Mouse (Mus musculus) heart, adult 2 months (tissue): ENCODE measurements at regions not wholly inside any gene's neighbourhood (a gene's known extent, or its start where the extent isn't known, plus 50 kb on each side); places are given as distances from the start of the nearest gene placed in this dataset.

Source experiments
- DNase-seq, 2 experiments: peaks; one replicate each; pipeline ENCODE4 v3.0.0; 2021
- H3K27ac ChIP-seq: fragments of 200-600 bp; 2 replicates; pipeline ENCODE4 v1.8.1; 2022
- H3K27me3 ChIP-seq: fragments of 200-500 bp; 2 replicates; pipeline ENCODE4 v1.6.1; 2012; ENCODE audit warnings: mild to moderate bottlenecking, low read length, inconsistent platforms, mixed read lengths; ENCODE audit not compliant: control insufficient read depth, insufficient read depth
- H3K36me3 ChIP-seq: fragments of 200-500 bp; 2 replicates; pipeline ENCODE4 v1.6.1; 2012; ENCODE audit warnings: low read length, inconsistent platforms; ENCODE audit not compliant: control insufficient read depth, insufficient read depth
- H3K4me1 ChIP-seq: fragments of 200-500 bp; 2 replicates; pipeline ENCODE4 v1.6.1; 2011; ENCODE audit warnings: low read length; ENCODE audit not compliant: control insufficient read depth, insufficient read depth
- H3K4me3 ChIP-seq: fragments of 200-600 bp; 2 replicates; pipeline ENCODE4 v1.8.1; 2022
- H3K79me2 ChIP-seq: fragments of 200-500 bp; replicated peaks from 2 replicates; pipeline ENCODE4 v1.6.1; 2012; ENCODE audit warnings: mild to moderate bottlenecking, inconsistent platforms, low read length, moderate library complexity, mixed read lengths; ENCODE audit not compliant: control insufficient read depth, insufficient read depth
- H3K9ac ChIP-seq: fragments of 200-500 bp; 2 replicates; pipeline ENCODE4 v1.6.1; 2012; ENCODE audit warnings: low read depth, mild to moderate bottlenecking, control low read depth, inconsistent platforms, low read length, mixed read lengths
- CTCF ChIP-seq: fragments of 200-600 bp; IDR thresholded peaks from 2 replicates; pipeline ENCODE4 v1.8.1; 2022; ENCODE audit warnings: antibody characterized with exemption, mild to moderate bottlenecking, moderate library complexity
- EP300 ChIP-seq: fragments of 200-500 bp; IDR thresholded peaks from 2 replicates; pipeline ENCODE4 v1.6.1; 2011; ENCODE audit warnings: low read depth, low read length, control low read depth; ENCODE audit not compliant: insufficient read depth
- POLR2A ChIP-seq: fragments of 200-500 bp; IDR thresholded peaks from 2 replicates; pipeline ENCODE4 v1.6.1; 2011; ENCODE audit warnings: mild to moderate bottlenecking, low read depth, low read length, control low read depth; ENCODE audit not compliant: insufficient read depth
- WGBS: fragments of 180-500 bp; shearing (Covaris S2); methylation state at CpG from one replicate; pipeline ENCODE4 v1.1.7; 2018; 5-methylcytosine and 5-hydroxymethylcytosine counted together
- intact Hi-C: fragments of 180-260 bp; cut with DNase I; formaldehyde crosslinking; loops from one replicate; pipeline ENCODE4 v1.15.1; 2025

DNA sequence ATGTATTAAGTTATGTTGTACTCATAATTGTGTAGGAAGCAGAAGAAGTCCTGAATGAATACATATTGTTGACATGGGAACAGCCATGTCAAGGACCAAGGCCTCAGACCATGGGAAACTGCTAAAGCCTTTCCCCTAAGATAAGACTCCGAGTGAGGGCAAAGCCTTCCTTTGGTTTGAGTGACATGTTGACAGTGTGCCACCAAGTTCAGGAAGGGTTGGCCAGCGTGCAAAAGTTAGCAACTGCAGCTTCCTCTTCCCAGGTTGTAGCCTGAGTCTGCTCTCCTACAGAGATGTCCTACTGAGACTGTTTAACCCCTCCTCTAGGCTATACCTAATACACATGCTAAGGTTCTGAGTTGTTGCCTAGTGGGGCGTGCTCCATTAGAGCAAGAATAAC lies 334.5 kb downstream of the Wdr20rt start:
- H3K27ac ChIP-seq: no peak overlapping the region
- H3K79me2 ChIP-seq: no peaks in the 10 kb centered on the region
- TF ChIP-seq POLR2A: no peak
- TF ChIP-seq CTCF: no peak
- TF ChIP-seq EP300: no peak
- H3K36me3 ChIP-seq: no peaks in the 10 kb centered on the region
- H3K4me1 ChIP-seq: no peaks in the 10 kb centered on the region
- H3K9ac ChIP-seq: no peak overlapping the region
- no peaks in the 10 kb centered on the region; the same call in 1 of the 2 replicates for H3K27me3 ChIP-seq
- no peak for DNase-seq
- 33% methylated on average over 3 of the region's 3 CpGs for WGBS
- intact Hi-C loops: no loop called here
- no peak overlapping the region for H3K4me3 ChIP-seq

DNA sequence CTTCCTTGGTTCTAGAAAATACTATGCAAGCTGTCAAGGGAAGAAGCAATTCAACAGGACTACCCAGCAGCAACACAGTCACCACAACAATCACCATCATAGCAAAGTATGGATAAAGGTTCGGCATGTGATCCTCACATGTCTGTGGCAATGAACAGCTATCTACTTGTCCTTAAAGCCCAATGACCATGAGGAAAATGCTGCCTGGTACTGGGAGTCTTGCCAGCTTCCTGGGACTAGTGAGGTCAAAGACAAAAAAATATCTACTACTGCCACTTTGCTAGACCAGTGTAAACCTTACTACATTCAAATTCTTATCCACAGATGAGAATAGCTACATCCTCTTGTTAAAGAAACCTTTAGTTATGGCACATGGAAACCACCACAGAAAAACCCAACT lies 346.3 kb downstream of the Wdr20rt start:
- no peak for DNase-seq
- Histone ChIP-seq H3K27me3 (no peaks in the 10 kb centered on the region), H3K79me2 (no peaks in the 10 kb centered on the region), H3K36me3 (no peaks in the 10 kb centered on the region), H3K4me1 (no peaks in the 10 kb centered on the region), H3K4me3 (no peak overlapping the region), H3K9ac (no peak overlapping the region), H3K27ac (no peak overlapping the region)
- intact Hi-C loops: no loop called here
- 57% methylated on average over 1 of the region's 1 CpGs for WGBS
- TF ChIP-seq CTCF: no peak
- no peak for TF ChIP-seq POLR2A
- no peak for TF ChIP-seq EP300

DNA sequence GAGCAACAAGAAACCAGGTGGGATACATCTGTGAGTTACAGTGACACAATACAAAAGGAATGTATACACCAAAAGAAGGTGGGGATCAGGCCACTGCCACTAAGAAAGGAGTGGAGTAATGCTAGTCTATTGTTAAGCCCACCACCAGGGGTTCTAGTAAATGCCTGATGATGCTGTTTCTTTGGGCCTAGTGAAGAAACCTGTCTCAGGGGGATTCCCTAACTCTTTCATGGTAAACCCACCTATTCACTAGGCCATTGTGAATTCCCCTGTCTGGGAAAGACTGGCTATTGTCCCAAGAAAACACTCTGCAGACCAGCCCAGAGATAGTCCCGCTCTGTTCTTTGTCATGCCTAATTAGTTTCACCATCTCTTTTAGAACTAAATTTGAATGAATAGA lies 368.2 kb downstream of the Wdr20rt start:
- DNase-seq: no peak
- H3K27ac ChIP-seq: no peak overlapping the region
- no peak overlapping the region for H3K4me3 ChIP-seq
- no peaks in the 10 kb centered on the region for H3K79me2 ChIP-seq
- no peaks in the 10 kb centered on the region for H3K27me3 ChIP-seq
- TF ChIP-seq EP300 (no peak), POLR2A (no peak), CTCF (no peak)
- WGBS: 60% methylated on average over 1 of the region's 1 CpGs
- H3K4me1 ChIP-seq: no peaks in the 10 kb centered on the region
- intact Hi-C loops: no loop called here
- H3K9ac ChIP-seq: no peak overlapping the region
- no peaks in the 10 kb centered on the region for H3K36me3 ChIP-seq

DNA sequence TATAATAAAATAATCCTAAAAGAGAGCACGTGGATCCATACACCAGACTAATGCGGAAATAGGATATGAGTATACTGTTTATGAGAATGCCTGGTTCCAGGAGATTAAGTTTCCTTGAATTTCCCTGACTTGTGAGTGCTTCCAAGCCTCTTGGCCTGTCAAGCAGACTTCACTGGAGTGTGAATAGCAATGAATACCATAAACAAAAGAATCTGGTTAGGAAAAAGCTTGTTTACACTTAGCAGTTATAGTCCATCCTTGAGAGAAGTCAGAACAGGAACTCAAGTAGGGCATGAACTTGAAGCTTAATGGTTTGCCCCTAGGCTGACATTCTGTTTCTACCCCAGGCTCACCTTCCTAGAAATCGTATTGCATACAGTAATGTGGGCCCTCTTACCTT lies 368.8 kb downstream of the Wdr20rt start:
- TF ChIP-seq EP300 (no peak), CTCF (no peak), POLR2A (no peak)
- Histone ChIP-seq H3K27ac (no peak overlapping the region), H3K79me2 (no peaks in the 10 kb centered on the region), H3K36me3 (no peaks in the 10 kb centered on the region), H3K4me1 (no peaks in the 10 kb centered on the region), H3K27me3 (no peaks in the 10 kb centered on the region), H3K9ac (no peak overlapping the region), H3K4me3 (no peak overlapping the region)
- no peak for DNase-seq
- 76% methylated on average over 3 of the region's 3 CpGs for WGBS
- intact Hi-C loops: no loop called here

DNA sequence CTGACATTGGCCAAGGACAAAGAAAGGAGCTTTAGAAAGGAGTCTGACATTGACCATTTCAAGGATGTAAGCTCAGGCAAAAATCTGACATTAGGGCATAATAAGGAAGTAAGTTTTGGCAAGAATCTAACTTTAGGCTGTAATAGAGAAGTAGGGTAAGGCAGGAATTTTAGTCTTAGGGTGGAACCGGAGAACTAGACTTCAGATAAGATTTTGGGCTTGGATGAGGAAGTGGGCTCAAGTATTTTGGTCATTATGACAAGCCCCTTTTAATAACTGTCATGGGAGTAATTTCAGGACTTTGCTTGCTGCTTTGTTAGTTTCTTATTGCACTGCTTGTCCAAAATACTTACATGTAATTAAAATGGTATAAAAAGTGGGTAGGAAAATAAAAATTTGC lies 418.9 kb downstream of the Wdr20rt start:
- WGBS: 54% methylated on average over 1 of the region's 1 CpGs

DNA sequence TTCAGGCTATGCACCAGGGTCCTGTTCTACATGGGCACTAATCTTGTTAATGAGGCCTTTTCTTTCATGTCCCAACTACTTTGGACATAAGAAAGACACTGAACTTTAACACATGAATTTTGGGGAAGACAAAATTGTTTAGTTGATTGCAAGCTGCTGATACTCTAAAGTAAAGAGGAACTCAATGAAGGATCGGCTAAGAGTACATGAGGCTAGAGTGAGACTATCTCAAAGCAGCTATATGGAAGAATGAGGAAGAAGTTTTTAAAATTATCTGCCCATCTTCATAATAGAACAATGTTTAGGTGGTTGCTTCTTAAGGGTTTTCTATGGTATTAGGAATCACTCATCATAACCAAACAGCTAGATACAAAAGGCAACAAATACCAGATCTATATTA lies 431.5 kb downstream of the Wdr20rt start:
- no peak for TF ChIP-seq POLR2A
- no peak for TF ChIP-seq EP300
- no peak for TF ChIP-seq CTCF
- WGBS: 80% methylated on average over 1 of the region's 1 CpGs
- Histone ChIP-seq H3K9ac (no peak overlapping the region), H3K27ac (no peak overlapping the region), H3K79me2 (no peaks in the 10 kb centered on the region), H3K27me3 (no peaks in the 10 kb centered on the region), H3K36me3 (no peaks in the 10 kb centered on the region), H3K4me3 (no peak overlapping the region), H3K4me1 (no peaks in the 10 kb centered on the region)
- intact Hi-C loops: no loop called here
- no peak for DNase-seq

More for the DNA sequence above, 418.9 kb downstream of the Wdr20rt start:
- Histone ChIP-seq H3K79me2 (no peaks in the 10 kb centered on the region), H3K36me3 (no peaks in the 10 kb centered on the region), H3K4me3 (no peak overlapping the region), H3K27me3 (no peaks in the 10 kb centered on the region), H3K27ac (no peak overlapping the region), H3K9ac (no peak overlapping the region), H3K4me1 (no peaks in the 10 kb centered on the region)
- intact Hi-C loops: no loop called here
- no peak for DNase-seq
- TF ChIP-seq EP300: no peak
- no peak for TF ChIP-seq POLR2A
- no peak for TF ChIP-seq CTCF

DNA sequence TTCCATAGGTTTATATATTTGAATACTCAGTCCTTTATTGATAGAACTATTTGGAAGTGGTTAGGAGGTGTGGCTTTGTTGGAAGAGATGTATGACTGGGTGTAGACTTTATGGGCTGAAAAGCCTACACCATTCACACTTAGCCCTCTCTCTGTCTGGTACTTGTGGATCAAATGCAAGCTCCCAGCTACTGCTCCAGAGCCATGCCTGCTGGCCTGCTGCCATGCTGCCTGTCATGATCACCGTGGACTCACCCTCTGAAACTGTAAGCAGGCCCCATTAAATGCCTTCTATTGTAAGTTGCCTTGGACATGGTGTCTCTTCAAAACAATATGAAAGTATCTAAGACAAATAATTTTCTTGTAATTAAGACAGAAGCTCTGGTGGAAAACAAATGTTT lies 446.4 kb downstream of the Wdr20rt start:
- no peaks in the 10 kb centered on the region for H3K27me3 ChIP-seq
- WGBS: 35% methylated on average over 1 of the region's 1 CpGs
- no peaks in the 10 kb centered on the region for H3K4me1 ChIP-seq
- H3K27ac ChIP-seq: no peak overlapping the region
- DNase-seq: no peak
- no peak overlapping the region for H3K4me3 ChIP-seq
- H3K36me3 ChIP-seq: no peaks in the 10 kb centered on the region
- no peak for TF ChIP-seq CTCF
- TF ChIP-seq EP300: no peak
- TF ChIP-seq POLR2A: no peak
- H3K9ac ChIP-seq: no peak overlapping the region
- no peaks in the 10 kb centered on the region for H3K79me2 ChIP-seq
- intact Hi-C loops: no loop called here
